Mouse (Mus musculus): ENCODE measurements at regions not wholly inside any gene's neighbourhood (a gene's known extent, or its start where the extent isn't known, plus 50 kb on each side); places are given as distances from the start of the nearest gene placed in this dataset.

- no peak for DNase-seq (ENCODE audit: low read depth, low spot score)
These were observed 63.8 kb upstream of the P3h2 start for GRCm38 (mm10) chr16:26169382-26169781.

DNA sequence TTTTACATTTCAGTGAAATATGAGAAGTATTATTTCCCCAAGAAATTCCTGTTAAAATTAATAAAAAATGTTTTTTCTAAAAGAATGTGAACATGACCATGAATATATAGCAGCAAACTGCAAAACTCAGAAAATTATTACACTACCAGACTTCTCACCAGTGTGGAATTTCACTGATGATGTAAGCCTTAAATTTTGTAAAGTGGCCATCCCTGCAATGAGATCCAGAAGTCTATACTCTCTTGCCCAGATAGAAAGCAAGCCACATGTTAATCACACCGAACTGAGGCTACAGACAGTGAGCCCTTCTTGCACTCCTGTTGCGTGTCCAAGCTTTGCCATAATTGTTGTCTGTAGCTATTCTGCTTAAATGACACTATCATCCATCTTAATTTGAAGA lies 62.6 kb upstream of the P3h2 start:
- no peak for DNase-seq (ENCODE audit: low read depth, low spot score)

- DNase-seq (ENCODE audit: low read depth, low spot score) = no peak
These were observed 58.5 kb upstream of the P3h2 start for GRCm38 (mm10) chr16:26164066-26164465.

DNA sequence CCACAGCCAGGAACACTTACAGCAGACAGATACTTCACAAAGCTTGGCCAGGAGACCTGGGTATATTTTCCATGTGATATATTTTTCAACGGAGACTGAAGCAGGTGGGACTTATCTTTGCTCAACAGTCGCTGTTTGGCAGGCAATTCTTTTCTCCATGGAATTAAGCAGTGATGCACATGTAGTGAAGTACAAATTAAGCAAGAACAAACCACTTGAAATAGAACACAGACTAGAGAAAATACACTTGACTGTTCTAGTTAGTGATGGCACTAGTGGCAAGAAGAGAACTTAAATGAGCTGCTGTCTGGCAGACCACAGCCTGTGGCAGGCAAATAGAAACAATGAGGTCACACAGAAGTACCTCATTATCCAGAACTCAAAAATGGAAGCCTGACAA lies 57.8 kb upstream of the P3h2 start:
- DNase-seq (ENCODE audit: low read depth, low spot score) = no peak

GRCm38 (mm10) chr16:26157606-26158005 lies 52.0 kb upstream of the P3h2 start:
- no peak for DNase-seq (ENCODE audit: low read depth, low spot score)
